9 mouse cellular contexts compared by ENCODE assay signal in genomic region chr9:64282404-64282987, GRCm38 (mm10). TPM values are rescaled to one million over a fixed set of nuclear protein-coding genes. Genes with fewer than 3 reads are reported as not detected.
DNase-seq lines count a peak whose midpoint lies in the region; ATAC-seq and TF ChIP-seq lines count a peak whose summit lies in the region.
"Had no signal": no experiment of that assay in that cellular context is flagged by ENCODE, and none has a peak within 500 bp of the region (broad histone marks: within the 10 kb centered on the region; RNA-seq: fewer than 3 reads in every experiment).

No protein-coding gene starts in this region.

- DNase-seq in lung, postnatal 0 days (ENCODE audit: low spot score): no peak
- DNase-seq in lung, adult 18-20 months: no peak
- no peak for DNase-seq in limb, embryonic 14.5 days (ENCODE audit: low spot score)
- no peak for DNase-seq in gastrocnemius, adult 18-20 months (ENCODE audit: low spot score)
- no peak for DNase-seq in cerebellum, adult 11-12 months
- no peak for DNase-seq in lung, adult 2 months
- DNase-seq: cerebellum, postnatal 10 days had no signal

- H3K27ac ChIP-seq in lung, postnatal 0 days (ENCODE audit: low read length): no peak overlapping the region
- no peak overlapping the region for H3K27ac ChIP-seq in embryonic fibroblast, embryonic 13.5 days (ENCODE audit: insufficient read depth, low read length)
- peak overlapping the region; percentile 97 for H3K27ac ChIP-seq in limb, embryonic 14.5 days (replicated peaks; ENCODE audit: low read depth, low read length)
- H3K27ac ChIP-seq in stomach, embryonic 15.5 days: no peak overlapping the region

- H3K4me2 ChIP-seq in lung, postnatal 0 days (replicated peaks; ENCODE audit: low read depth, low read length): peak overlapping the region; percentile 77; the same call in 1 of the 2 replicates
- peak overlapping the region; percentile 72 for H3K4me2 ChIP-seq in limb, embryonic 14.5 days (replicated peaks; ENCODE audit: low read depth, low read length, severe bottlenecking)
- H3K4me2 ChIP-seq in stomach, embryonic 15.5 days: peak overlapping the region; percentile 67

- H3K36me3 ChIP-seq in lung, postnatal 0 days (ENCODE audit: insufficient read depth, low read length): no peaks in the 10 kb centered on the region
- 0 out of 2 replicates have a peak, but pooled peaks cover 4% of the 10 kb centered on the region for H3K36me3 ChIP-seq in limb, embryonic 14.5 days (ENCODE audit: control insufficient read depth, insufficient read depth, low read length)
- no peaks in the 10 kb centered on the region for H3K36me3 ChIP-seq in stomach, embryonic 15.5 days

- H3K4me3 ChIP-seq in lung, postnatal 0 days (ENCODE audit: low read depth, low read length): 0 out of 2 replicates have a peak overlapping the region, but pooled peaks have one; percentile 83
- H3K4me3 ChIP-seq in embryonic fibroblast, embryonic 13.5 days (ENCODE audit: insufficient read depth, low read length): peak overlapping the region; percentile 81
- peak overlapping the region; percentile 78 for H3K4me3 ChIP-seq in limb, embryonic 14.5 days (replicated peaks; ENCODE audit: low read length)
- H3K4me3 ChIP-seq in stomach, embryonic 15.5 days (replicated peaks): peak overlapping the region; percentile 90
- no peak overlapping the region for H3K4me3 ChIP-seq in lung, adult 2 months (replicated peaks; ENCODE audit: extremely low read depth, low read depth, low read length)

- no peaks in the 10 kb centered on the region for H3K9me3 ChIP-seq in lung, postnatal 0 days (ENCODE audit: low read length)
- no peaks in the 10 kb centered on the region for H3K9me3 ChIP-seq in limb, embryonic 14.5 days (ENCODE audit: control insufficient read depth, low read length)
- no peaks in the 10 kb centered on the region for H3K9me3 ChIP-seq in stomach, embryonic 15.5 days

- TF ChIP-seq POLR2A in embryonic fibroblast, embryonic 13.5 days (IDR thresholded peaks at IDR 0.05; ENCODE audit: low read depth, low read length): no peak
- no peak for TF ChIP-seq POLR2A in limb, embryonic 14.5 days (IDR thresholded peaks at IDR 0.05; ENCODE audit: borderline replicate concordance, extremely low read depth, insufficient read depth, insufficient read length)
- TF ChIP-seq POLR2A in lung, adult 2 months (IDR thresholded peaks at IDR 0.05; ENCODE audit: borderline replicate concordance, extremely low read depth, low read depth, low read length): no peak

- WGBS in lung, postnatal 0 days: 34% methylated on average over 5 of the region's 5 CpGs
- 60% methylated on average over 5 of the region's 5 CpGs for WGBS in limb, embryonic 14.5 days
- WGBS in stomach, embryonic 15.5 days: 41% methylated on average over 5 of the region's 5 CpGs
- 48% methylated on average over 5 of the region's 5 CpGs for WGBS in lung, adult 2 months

- H3K4me1 ChIP-seq in lung, postnatal 0 days (ENCODE audit: insufficient read depth, low read depth, low read length): 0 out of 2 replicates have a peak, but pooled peaks cover 3% of the 10 kb centered on the region
- peaks cover 5% of the 10 kb centered on the region; the same call in 1 of the 2 replicates for H3K4me1 ChIP-seq in embryonic fibroblast, embryonic 13.5 days (ENCODE audit: control insufficient read depth, insufficient read depth, low read length)
- H3K4me1 ChIP-seq in limb, embryonic 14.5 days (ENCODE audit: control insufficient read depth, insufficient read depth, low read length): peaks cover 7% of the 10 kb centered on the region
- H3K4me1 ChIP-seq in stomach, embryonic 15.5 days: peaks cover 9% of the 10 kb centered on the region; the same call in 1 of the 2 replicates
- peaks cover 7% of the 10 kb centered on the region; the same call in 1 of the 2 replicates for H3K4me1 ChIP-seq in lung, adult 2 months (ENCODE audit: control insufficient read depth, insufficient read depth, low read length)

- TF ChIP-seq EP300 in lung, postnatal 0 days (IDR thresholded peaks at IDR 0.05): no peak

- H3K27me3 ChIP-seq in lung, postnatal 0 days (replicated peaks; ENCODE audit: insufficient read depth, low read length): no peaks in the 10 kb centered on the region
- H3K27me3 ChIP-seq in limb, embryonic 14.5 days (ENCODE audit: control insufficient read depth, insufficient read depth, low read length): no peaks in the 10 kb centered on the region
- H3K27me3 ChIP-seq in stomach, embryonic 15.5 days (replicated peaks): no peaks in the 10 kb centered on the region

- no peak for ATAC-seq in lung, postnatal 0 days
- ATAC-seq in limb, embryonic 14.5 days (ENCODE audit: low FRiP score, low read depth): no peak
- no peak for ATAC-seq in stomach, embryonic 15.5 days (ENCODE audit: insufficient read depth, low FRiP score, low read depth)

- peak overlapping the region; percentile 84; the same call in 1 of the 2 replicates for H3K9ac ChIP-seq in lung, postnatal 0 days (replicated peaks; ENCODE audit: low read depth)
- peak overlapping the region; percentile 98 for H3K9ac ChIP-seq in limb, embryonic 14.5 days (ENCODE audit: low read depth, low read length, severe bottlenecking)
- H3K9ac ChIP-seq in stomach, embryonic 15.5 days: peak overlapping the region; percentile 96

- no peak for TF ChIP-seq CTCF in lung, postnatal 0 days (IDR thresholded peaks at IDR 0.05)
- TF ChIP-seq CTCF in embryonic fibroblast, embryonic 13.5 days (IDR thresholded peaks at IDR 0.05; ENCODE audit: borderline replicate concordance, insufficient read depth, low read length): no peak
- TF ChIP-seq CTCF in lung, adult 2 months (IDR thresholded peaks at IDR 0.05; ENCODE audit: insufficient read depth, low read length): no peak

RNA-seq across cellular contexts. Expression of gene Tipin, which starts 1.1 kb away (rescaled TPM):
- 59.8 and 70.2 TPM in 2 replicates for polyA plus RNA-seq in lung, postnatal 0 days (2015; fragmentation: Nextera tagmentation; extraction: Ambion mirVana)
- polyA plus RNA-seq in embryonic fibroblast, embryonic 13.5 days (2011; ENCODE audit: insufficient read length, low read depth, missing spikeins): 88.9 and 104 TPM in 2 replicates
- 92.7 and 124 TPM in 2 replicates for polyA plus RNA-seq in limb, embryonic 14.5 days (2012; rRNA removed)
- 199 TPM in 2 replicates for polyA plus RNA-seq in limb, embryonic 14.5 days (2014; fragmentation: Nextera tagmentation; extraction: Ambion mirVana)
- 182 and 194 TPM in 2 replicates for polyA plus RNA-seq in stomach, embryonic 15.5 days (2015; fragmentation: Nextera tagmentation; extraction: Ambion mirVana)
- 10 to 100 TPM; 10.0 to 11.1 TPM for total RNA-seq in gastrocnemius, adult 18-20 months (2021)
- polyA plus RNA-seq in lung, adult 2 months (2012; rRNA removed): 2.5 and 4.9 TPM in 2 replicates

RNA-seq across cellular contexts. Expression of gene Map2k1, which starts 29.1 kb away (rescaled TPM):
- 67.1 and 77.6 TPM in 2 replicates for polyA plus RNA-seq in lung, postnatal 0 days (2015; fragmentation: Nextera tagmentation; extraction: Ambion mirVana)
- 58.4 and 66.6 TPM in 2 replicates for polyA plus RNA-seq in embryonic fibroblast, embryonic 13.5 days (2011; ENCODE audit: insufficient read length, low read depth, missing spikeins)
- 51.3 and 58.6 TPM in 2 replicates for polyA plus RNA-seq in limb, embryonic 14.5 days (2012; rRNA removed)
- polyA plus RNA-seq in limb, embryonic 14.5 days (2014; fragmentation: Nextera tagmentation; extraction: Ambion mirVana): 81.3 and 82.2 TPM in 2 replicates
- 85.5 and 88.6 TPM in 2 replicates for polyA plus RNA-seq in stomach, embryonic 15.5 days (2015; fragmentation: Nextera tagmentation; extraction: Ambion mirVana)
- 10 to 100 TPM; 55.8 to 56.9 TPM for total RNA-seq in gastrocnemius, adult 18-20 months (2021)
- polyA plus RNA-seq in lung, adult 2 months (2012; rRNA removed): 35.0 and 50.8 TPM in 2 replicates

RNA-seq across cellular contexts. Expression of gene Uchl4, which starts 47.5 kb away (rescaled TPM):
- 1.0 and 1.1 TPM in 2 replicates for polyA plus RNA-seq in lung, postnatal 0 days (2015; fragmentation: Nextera tagmentation; extraction: Ambion mirVana)
- 2.5 and 3.1 TPM in 2 replicates for polyA plus RNA-seq in embryonic fibroblast, embryonic 13.5 days (2011; ENCODE audit: insufficient read length, low read depth, missing spikeins)
- polyA plus RNA-seq in limb, embryonic 14.5 days (2012; rRNA removed): 0.05 TPM in 1 of 2 replicates, not detected in the other
- 1.5 and 3.4 TPM in 2 replicates for polyA plus RNA-seq in limb, embryonic 14.5 days (2014; fragmentation: Nextera tagmentation; extraction: Ambion mirVana)
- 3.2 and 5.0 TPM in 2 replicates for polyA plus RNA-seq in stomach, embryonic 15.5 days (2015; fragmentation: Nextera tagmentation; extraction: Ambion mirVana)
- total RNA-seq in gastrocnemius, adult 18-20 months (2021): 1 to 10 TPM; 1.3 to 2.1 TPM
- not detected in 2 replicates for polyA plus RNA-seq in lung, adult 2 months (2012; rRNA removed)

RNA-seq across cellular contexts. Expression of gene Dis3l, which starts 58.6 kb away (rescaled TPM):
- polyA plus RNA-seq in lung, postnatal 0 days (2015; fragmentation: Nextera tagmentation; extraction: Ambion mirVana): 8.1 and 9.6 TPM in 2 replicates
- 16.3 and 17.4 TPM in 2 replicates for polyA plus RNA-seq in embryonic fibroblast, embryonic 13.5 days (2011; ENCODE audit: insufficient read length, low read depth, missing spikeins)
- 15.8 and 19.1 TPM in 2 replicates for polyA plus RNA-seq in limb, embryonic 14.5 days (2012; rRNA removed)
- 19.9 and 20.9 TPM in 2 replicates for polyA plus RNA-seq in limb, embryonic 14.5 days (2014; fragmentation: Nextera tagmentation; extraction: Ambion mirVana)
- polyA plus RNA-seq in stomach, embryonic 15.5 days (2015; fragmentation: Nextera tagmentation; extraction: Ambion mirVana): 17.9 and 20.4 TPM in 2 replicates
- 10 to 100 TPM; 22.5 to 24.6 TPM for total RNA-seq in gastrocnemius, adult 18-20 months (2021)
- 8.2 and 8.9 TPM in 2 replicates for polyA plus RNA-seq in lung, adult 2 months (2012; rRNA removed)

Comparison
In these comparisons a context has a peak if more than half of its experiments do, and no peak if none do; other contexts are left out.
1. RNA of gene Tipin, which starts 1.1 kb away (polyA plus RNA-seq): 92.7 to 199 TPM in limb, embryonic 14.5 days, 182 to 194 TPM in stomach, embryonic 15.5 days, 88.9 to 104 TPM in embryonic fibroblast, embryonic 13.5 days and 59.8 to 70.2 TPM in lung, postnatal 0 days; 2.5 to 4.9 TPM in lung, adult 2 months; every median in the first group is over 10 times any median in the second.
2. Peak in every context shown above with its lines, with median percentiles within 50 percentile points of each other: H3K4me2 ChIP-seq and H3K9ac ChIP-seq.